Mouse (Mus musculus) liver, embryonic 14.5 days (tissue): ENCODE measurements around the gene Crebl2. TPM values are rescaled to one million over a fixed set of nuclear protein-coding genes. Genes with fewer than 3 reads are reported as not detected.

Experiments
- ATAC-seq: fragments of 200-750 bp; cut with Nextera tagmentation; 2 replicates; pipeline ENCODE4 v1.8.0; 2017; ENCODE audit warnings: moderate number of reproducible peaks, mild to moderate bottlenecking, moderate library complexity; ENCODE audit not compliant: insufficient read depth
- DNase-seq, 3 experiments: peaks; one replicate each; pipeline ENCODE4 v3.0.0-alpha.2; 2012 to 2013; ENCODE audit warnings: low read depth in 3 of 3, low spot score in 3 of 3
- H3K27ac ChIP-seq: fragments of 300-500 bp; sonication (generic); 2 replicates; pipeline ENCODE4 v1.5.1; 2014; ENCODE audit warnings: moderate library complexity, mild to moderate bottlenecking, control low read depth, inconsistent platforms
- H3K27me3 ChIP-seq: fragments of 300-500 bp; sonication (generic); 2 replicates; pipeline ENCODE4 v1.6.1; 2014; ENCODE audit warnings: mild to moderate bottlenecking, low read length, moderate library complexity; ENCODE audit not compliant: control insufficient read depth, insufficient read depth
- H3K36me3 ChIP-seq: fragments of 300-500 bp; sonication (generic); replicated peaks from 2 replicates; pipeline ENCODE4 v1.6.1; 2014; ENCODE audit warnings: low read depth; ENCODE audit not compliant: control insufficient read depth, insufficient read depth
- H3K4me1 ChIP-seq, 2 experiments: fragments of 200-500 bp in 1 of 2; fragments of 300-500 bp in 1 of 2; sonication (generic) in 1 of 2; replicated peaks; 2 replicates each; pipeline ENCODE4 v1.6.1; 2012 to 2014; ENCODE audit warnings: antibody characterized with exemption in 1 of 2, inconsistent platforms in 1 of 2, low read length in 1 of 2; ENCODE audit not compliant: control insufficient read depth in 2 of 2, insufficient read depth in 2 of 2
- H3K4me2 ChIP-seq: fragments of 300-500 bp; sonication (generic); 2 replicates; pipeline ENCODE4 v1.6.1; 2014; ENCODE audit warnings: low read depth, mild to moderate bottlenecking, control low read depth, moderate library complexity
- H3K4me3 ChIP-seq, 2 experiments: fragments of 200-500 bp in 1 of 2; fragments of 300-500 bp in 1 of 2; sonication (generic) in 1 of 2; 2 replicates each; pipeline ENCODE4 v1.5.1; 2012 to 2014; ENCODE audit warnings: low read depth in 2 of 2, low read length in 2 of 2, mild to moderate bottlenecking in 2 of 2, control low read depth in 1 of 2, inconsistent platforms in 1 of 2, moderate library complexity in 1 of 2; ENCODE audit not compliant: insufficient read depth in 1 of 2
- H3K9ac ChIP-seq: fragments of 300-500 bp; sonication (generic); replicated peaks from 2 replicates; pipeline ENCODE4 v1.6.1; 2014; ENCODE audit warnings: mild to moderate bottlenecking, control low read depth, moderate library complexity
- H3K9me3 ChIP-seq: fragments of 300-500 bp; sonication (generic); 2 replicates; pipeline ENCODE4 v1.6.1; 2016; ENCODE audit warnings: low read length, mixed read lengths; ENCODE audit not compliant: control insufficient read depth
- CTCF ChIP-seq: IDR thresholded peaks from 2 replicates; pipeline ENCODE4 v1.5.1; 2016; ENCODE audit warnings: antibody characterized with exemption, low read depth, control low read depth
- EP300 ChIP-seq: IDR thresholded peaks from 2 replicates; pipeline ENCODE4 v1.6.1; 2016; ENCODE audit warnings: antibody characterized with exemption, low read depth
- WGBS: fragments of 180-500 bp; shearing (Covaris S2); extraction: QIAGEN DNeasy Blood & Tissue Kit; methylation state at CpG from one replicate; pipeline ENCODE4 v1.1.7; 2014; ENCODE audit not compliant: insufficient replicate concordance; 5-methylcytosine and 5-hydroxymethylcytosine counted together
- polyA plus RNA-seq, 2 experiments: library from polyadenylated mRNA; depleted of rRNA in 1 of 2; stranded (reverse) in 1 of 2; unstranded in 1 of 2; fragments of >200 nt; fragmentation: Nextera tagmentation in 1 of 2; extraction: Ambion mirVana in 1 of 2; gene quantifications; 2 replicates each; pipeline versions ENCODE4 v1.2.1 to v1.2.3; 2012 to 2014

Gene Crebl2
- polyA plus RNA-seq, 2 experiments: 1.6 to 2.9 TPM

- 75% methylated on average over 2 of the region's 2 CpGs for WGBS
- no peaks in the 10 kb centered on the region for H3K9me3 ChIP-seq
- TF ChIP-seq CTCF (no peak), EP300 (no peak)
- peaks cover 0 to 2% of the 10 kb centered on the region in 2 experiments; a peak in 1 of 4 replicates for H3K4me1 ChIP-seq
- no peaks in the 10 kb centered on the region for H3K27me3 ChIP-seq
- peaks cover 4% of the 10 kb centered on the region; the same call in 1 of the 2 replicates for H3K36me3 ChIP-seq
- H3K4me2 ChIP-seq: no peak overlapping the region
- H3K4me3 ChIP-seq: no peak overlapping the region
- ATAC-seq: no peak
- no peak overlapping the region; the same call in 1 of the 2 replicates for H3K27ac ChIP-seq
- no peak for DNase-seq
- no peak overlapping the region for H3K9ac ChIP-seq
Measured at GRCm38 (mm10) chr6:134849461-134849860, 19.5 kb downstream of the Crebl2 start.

- TF ChIP-seq CTCF: no peak
- TF ChIP-seq EP300: no peak
- ATAC-seq (peak; percentile 24; the same call in 1 of the 2 replicates), DNase-seq (no peak)
- Histone ChIP-seq H3K36me3 (peaks cover 4% of the 10 kb centered on the region; the same call in 1 of the 2 replicates), H3K4me1 (peaks cover 0 to 2% of the 10 kb centered on the region in 2 experiments; a peak in 1 of 4 replicates), H3K9ac (no peak overlapping the region), H3K27ac (no peak overlapping the region), H3K4me2 (no peak overlapping the region), H3K27me3 (no peaks in the 10 kb centered on the region), H3K9me3 (no peaks in the 10 kb centered on the region), H3K4me3 (no peak overlapping the region)
- 56% methylated on average over 3 of the region's 3 CpGs for WGBS
Measured at GRCm38 (mm10) chr6:134849985-134850384, 20.0 kb downstream of the Crebl2 start.

GRCm38 (mm10) chr6:134854782-134855181, 24.8 kb downstream of the Crebl2 start:
- DNase-seq: no peak
- Histone ChIP-seq H3K27me3 (no peaks in the 10 kb centered on the region), H3K9ac (no peak overlapping the region), H3K9me3 (no peaks in the 10 kb centered on the region), H3K4me3 (no peak overlapping the region), H3K27ac (no peak overlapping the region), H3K4me2 (no peak overlapping the region), H3K4me1 (no peaks in the 10 kb centered on the region; a peak in 1 of 4 replicates), H3K36me3 (no peaks in the 10 kb centered on the region; the same call in 1 of the 2 replicates)
- TF ChIP-seq CTCF (no peak), EP300 (no peak)
- ATAC-seq: no peak
- WGBS: 77% methylated on average over 5 of the region's 5 CpGs

GRCm38 (mm10) chr6:134855926-134856325, 26.0 kb downstream of the Crebl2 start:
- Histone ChIP-seq H3K36me3 (no peaks in the 10 kb centered on the region; the same call in 1 of the 2 replicates), H3K9ac (no peak overlapping the region), H3K9me3 (no peaks in the 10 kb centered on the region), H3K27me3 (no peaks in the 10 kb centered on the region), H3K4me3 (no peak overlapping the region), H3K4me1 (no peaks in the 10 kb centered on the region; a peak in 1 of 4 replicates), H3K27ac (no peak overlapping the region), H3K4me2 (no peak overlapping the region)
- WGBS: 86% methylated on average over 16 of the region's 16 CpGs
- ATAC-seq (no peak), DNase-seq (no peak)
- TF ChIP-seq CTCF (no peak), EP300 (no peak)

GRCm38 (mm10) chr6:134859021-134859420, 29.1 kb downstream of the Crebl2 start:
- Histone ChIP-seq H3K36me3 (no peaks in the 10 kb centered on the region), H3K9ac (no peak overlapping the region), H3K4me1 (peaks cover 0 to 3% of the 10 kb centered on the region in 2 experiments; a peak in 2 of 4 replicates), H3K4me2 (no peak overlapping the region), H3K27me3 (no peaks in the 10 kb centered on the region), H3K27ac (no peak overlapping the region), H3K9me3 (no peaks in the 10 kb centered on the region), H3K4me3 (no peak overlapping the region)
- WGBS: 72% methylated on average over 6 of the region's 6 CpGs
- DNase-seq (no peak), ATAC-seq (no peak)
- TF ChIP-seq EP300 (no peak), CTCF (no peak)
